Mouse (Mus musculus) NIH3T3 (cell line): ENCODE data around the gene Elmo3.

Source experiments
- DNase-seq: peaks from one replicate; pipeline ENCODE4 v3.0.0-alpha.2; 2012; ENCODE audit warnings: low read depth

The Elmo3 gene

DNA sequence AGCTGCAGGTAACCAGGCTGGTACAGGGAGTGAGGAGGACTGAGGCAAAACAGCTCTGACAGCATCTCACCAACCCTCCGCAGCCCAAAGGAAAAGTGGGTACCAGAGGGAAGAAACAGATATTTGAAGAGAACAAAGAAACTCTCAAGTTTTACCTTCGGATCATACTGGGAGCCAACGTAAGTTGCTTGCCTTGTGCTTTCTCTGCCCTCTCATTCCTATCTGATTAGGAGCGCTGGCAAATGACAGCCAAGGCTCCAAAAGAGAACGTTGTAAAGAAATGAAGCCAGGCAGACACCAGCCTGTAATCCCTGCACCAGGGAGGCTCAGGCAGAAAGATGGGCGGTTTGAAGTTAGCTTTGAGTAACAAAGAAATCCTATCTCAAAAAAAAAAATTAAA, 21.6 kb downstream of the Elmo3 start:
- DNase-seq = no peak

DNA sequence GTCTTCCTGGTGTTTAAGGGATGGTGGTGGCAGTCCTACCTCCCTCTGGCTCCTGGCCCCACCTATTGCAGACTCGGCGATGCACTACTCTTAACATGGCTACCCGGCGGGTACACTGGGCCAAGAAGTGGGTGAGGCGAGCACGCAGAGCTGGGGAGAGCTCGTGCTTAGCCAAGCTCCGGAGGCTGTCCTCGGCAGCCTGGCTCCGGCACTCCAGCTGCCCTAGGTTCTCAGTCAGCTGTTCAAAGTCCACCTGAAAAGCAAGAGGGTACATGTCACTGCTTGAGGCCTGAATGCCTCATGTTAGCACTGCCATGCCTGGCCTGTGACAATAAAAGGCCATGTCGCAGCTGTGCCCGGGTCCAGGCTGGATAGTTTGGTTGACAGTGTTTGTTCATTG, 24.9 kb downstream of the Elmo3 start:
- DNase-seq = no peak

- no peak for DNase-seq
Measured at GRCm38 (mm10) chr8:105331469-105331868, 26.1 kb downstream of the Elmo3 start.

- no peak for DNase-seq
Measured at GRCm38 (mm10) chr8:105331931-105332330, 26.5 kb downstream of the Elmo3 start.

- DNase-seq = no peak
Measured at GRCm38 (mm10) chr8:105332523-105332922, 27.1 kb downstream of the Elmo3 start.

DNA sequence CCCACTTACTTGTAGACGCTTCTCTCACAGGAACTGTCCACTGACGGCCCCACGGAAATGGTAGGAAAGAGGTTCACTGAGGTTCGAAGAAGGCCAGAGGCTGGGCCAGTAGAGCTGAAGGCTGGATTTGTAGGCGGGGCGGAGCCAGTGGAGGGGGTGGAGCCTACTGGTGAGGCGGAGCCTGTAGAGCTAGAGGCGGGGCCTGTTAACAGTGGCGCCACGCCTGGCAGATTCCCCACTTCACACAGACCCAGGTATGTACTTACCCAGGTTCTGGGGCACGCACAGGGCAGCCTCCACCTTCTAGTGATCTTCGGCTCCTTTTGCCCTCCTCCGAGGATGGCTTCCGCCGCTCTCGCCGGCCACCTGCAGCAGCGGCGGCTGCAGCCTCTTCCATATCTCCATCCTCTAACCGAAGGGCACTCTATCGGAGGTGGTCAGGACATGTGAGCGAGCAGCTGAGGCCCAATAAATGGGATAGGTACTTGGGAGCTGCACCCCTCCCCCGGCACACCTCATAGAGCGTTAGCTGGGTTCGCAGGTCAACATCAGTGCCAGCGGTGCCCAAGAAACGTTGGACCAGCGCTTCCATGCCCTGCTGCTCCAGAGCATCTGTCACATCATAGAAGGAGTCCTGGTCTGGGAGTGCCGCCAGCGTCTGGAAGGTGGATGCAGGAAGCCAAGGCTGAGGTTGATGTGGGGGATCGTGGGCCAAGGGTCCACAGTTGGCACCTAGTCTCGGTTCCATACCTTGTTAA, 31.2 kb downstream of the Elmo3 start:
- DNase-seq = no peak

GRCm38 (mm10) chr8:105338992-105339391, 33.6 kb downstream of the Elmo3 start:
- no peak for DNase-seq

DNA sequence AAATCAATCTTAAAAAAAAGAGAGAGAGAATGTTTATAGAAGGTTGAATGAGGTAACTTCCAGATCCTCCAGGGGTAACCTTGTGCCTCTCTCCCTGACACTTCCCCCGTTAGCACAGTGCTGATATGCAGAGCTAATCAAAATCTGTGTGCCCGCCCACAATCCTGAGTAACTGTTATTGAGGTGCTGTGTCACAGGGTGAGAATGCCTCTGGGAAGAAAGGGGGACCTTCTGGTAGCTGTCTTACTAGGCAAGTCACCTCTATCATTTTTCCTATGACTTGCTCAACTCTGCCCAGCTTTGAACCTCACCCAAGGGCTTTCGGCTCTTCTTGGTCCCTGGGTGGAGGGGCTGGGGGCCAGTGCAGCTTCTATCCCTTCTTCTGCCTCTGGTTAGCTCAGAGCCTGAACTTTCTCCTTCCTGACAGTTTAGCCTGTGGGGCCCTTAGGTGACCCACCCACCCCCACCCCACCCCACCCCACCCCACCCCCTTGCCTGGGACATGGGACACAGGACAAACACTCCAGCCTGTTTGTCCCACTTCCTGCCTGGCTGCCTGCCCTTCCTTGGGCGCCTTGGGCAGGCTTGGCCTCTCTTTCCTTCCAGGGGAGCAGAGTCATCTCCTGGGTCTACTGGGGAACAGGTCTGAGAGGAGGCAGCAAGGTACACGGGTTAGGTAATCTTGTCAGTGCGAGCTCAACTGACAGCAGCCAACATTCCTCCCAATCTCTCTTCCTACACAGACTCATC, 34.7 kb downstream of the Elmo3 start:
- no peak for DNase-seq

GRCm38 (mm10) chr8:105341399-105341798, 36.0 kb downstream of the Elmo3 start:
- DNase-seq = no peak

DNA sequence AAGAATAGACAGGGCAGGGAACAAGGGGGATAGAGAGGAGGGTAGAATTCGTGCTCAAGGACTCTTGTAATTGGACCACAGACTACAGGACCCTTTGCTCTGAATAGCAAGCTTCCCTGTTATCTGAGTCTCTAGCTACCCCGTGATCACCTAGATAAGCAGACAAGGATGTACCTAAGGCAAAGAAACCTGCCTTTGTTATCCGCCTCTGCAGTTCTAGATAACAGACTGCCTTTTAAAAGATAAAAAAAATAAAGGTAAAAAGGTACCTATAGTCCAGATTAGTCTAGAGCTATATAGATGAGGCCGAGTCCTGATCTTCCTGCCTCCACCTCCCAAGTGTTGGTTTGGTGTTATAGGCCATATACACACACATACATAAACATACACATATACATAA, 37.4 kb downstream of the Elmo3 start:
- DNase-seq = no peak

GRCm38 (mm10) chr8:105343791-105344574, 38.6 kb downstream of the Elmo3 start:
- DNase-seq = no peak

DNA sequence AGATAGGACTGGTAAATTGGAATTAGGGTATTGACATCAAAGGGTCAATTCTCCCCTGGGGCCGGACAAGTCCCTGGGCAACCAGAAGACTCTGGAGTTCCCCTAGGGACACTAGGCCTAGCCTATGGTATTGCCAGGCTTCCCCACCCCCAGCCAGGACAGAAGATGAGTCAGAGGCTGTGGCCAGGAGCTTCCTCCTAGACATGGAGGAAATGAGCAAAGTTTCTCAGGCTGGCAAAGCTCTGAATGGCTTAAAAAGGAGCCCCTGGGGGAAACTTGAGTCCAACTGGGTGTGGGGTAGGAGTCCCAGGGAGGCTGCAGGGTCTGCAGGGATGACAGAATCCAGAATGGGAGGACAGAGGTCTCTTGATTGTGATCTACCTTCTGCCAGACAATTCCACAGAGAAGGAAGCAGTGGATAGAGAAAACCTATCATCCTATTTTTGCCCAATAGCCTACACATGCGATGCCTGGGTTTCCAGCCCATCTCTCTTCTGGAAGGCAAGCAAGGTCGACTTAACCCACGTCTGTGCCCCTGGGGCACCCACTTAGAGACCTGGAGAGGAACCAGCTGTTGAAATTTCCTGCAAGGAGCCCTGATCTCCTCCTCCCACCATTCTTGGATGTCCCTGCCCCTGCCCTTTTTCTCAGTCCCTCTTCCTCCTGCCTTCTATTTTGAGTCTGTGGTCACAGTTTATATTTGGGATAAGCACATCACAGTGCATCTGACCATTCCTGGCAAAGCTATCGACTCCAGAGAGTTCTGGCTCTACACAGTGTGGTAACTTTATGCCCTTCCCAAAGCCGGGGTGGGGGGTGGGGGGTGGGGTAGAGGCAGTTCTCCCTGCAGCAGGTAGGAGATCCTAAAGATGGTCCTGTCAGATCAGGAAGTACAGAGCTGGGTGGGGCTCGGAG, 39.9 kb downstream of the Elmo3 start:
- peak; percentile 76 for DNase-seq

DNA sequence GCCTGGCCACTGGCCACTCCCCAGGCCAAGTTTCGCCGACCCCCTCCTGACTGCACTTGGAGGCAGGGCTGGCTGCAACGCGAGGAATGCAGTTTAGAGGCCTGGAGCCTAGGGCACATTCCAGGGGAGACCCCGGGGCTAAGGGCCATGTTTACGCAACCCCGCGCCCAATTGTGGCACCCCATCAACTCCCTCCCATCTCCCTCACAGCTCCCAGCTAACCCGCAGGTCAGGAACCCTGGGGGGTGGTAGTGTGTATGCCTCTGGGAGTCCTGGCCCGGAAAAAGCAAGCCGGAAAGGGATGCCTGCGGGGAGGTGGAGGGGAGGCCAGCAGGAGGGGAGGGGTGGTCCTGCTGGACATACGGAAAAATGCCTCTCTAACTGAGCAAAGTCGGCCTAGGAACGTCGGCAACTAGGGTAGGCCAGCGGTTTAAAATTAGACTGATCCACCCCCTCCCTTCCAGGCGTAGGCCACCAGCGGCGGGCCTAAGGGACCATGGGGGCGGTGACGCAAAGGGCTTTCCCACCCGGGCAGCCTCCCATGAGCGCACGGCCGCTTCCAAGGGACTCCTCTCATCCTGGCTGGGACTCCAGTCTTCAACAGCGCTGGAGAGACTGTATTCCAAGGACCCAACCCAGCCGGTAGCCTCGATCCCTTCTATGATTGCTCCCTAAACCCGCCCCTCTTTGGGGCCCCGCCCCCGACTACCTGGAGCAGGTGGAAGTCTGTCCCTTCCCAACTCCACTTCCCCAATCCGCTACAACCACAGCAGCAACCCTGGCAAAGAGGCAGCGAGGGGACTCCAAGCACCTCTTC, 41.4 kb downstream of the Elmo3 start:
- peak; percentile 75 for DNase-seq

DNA sequence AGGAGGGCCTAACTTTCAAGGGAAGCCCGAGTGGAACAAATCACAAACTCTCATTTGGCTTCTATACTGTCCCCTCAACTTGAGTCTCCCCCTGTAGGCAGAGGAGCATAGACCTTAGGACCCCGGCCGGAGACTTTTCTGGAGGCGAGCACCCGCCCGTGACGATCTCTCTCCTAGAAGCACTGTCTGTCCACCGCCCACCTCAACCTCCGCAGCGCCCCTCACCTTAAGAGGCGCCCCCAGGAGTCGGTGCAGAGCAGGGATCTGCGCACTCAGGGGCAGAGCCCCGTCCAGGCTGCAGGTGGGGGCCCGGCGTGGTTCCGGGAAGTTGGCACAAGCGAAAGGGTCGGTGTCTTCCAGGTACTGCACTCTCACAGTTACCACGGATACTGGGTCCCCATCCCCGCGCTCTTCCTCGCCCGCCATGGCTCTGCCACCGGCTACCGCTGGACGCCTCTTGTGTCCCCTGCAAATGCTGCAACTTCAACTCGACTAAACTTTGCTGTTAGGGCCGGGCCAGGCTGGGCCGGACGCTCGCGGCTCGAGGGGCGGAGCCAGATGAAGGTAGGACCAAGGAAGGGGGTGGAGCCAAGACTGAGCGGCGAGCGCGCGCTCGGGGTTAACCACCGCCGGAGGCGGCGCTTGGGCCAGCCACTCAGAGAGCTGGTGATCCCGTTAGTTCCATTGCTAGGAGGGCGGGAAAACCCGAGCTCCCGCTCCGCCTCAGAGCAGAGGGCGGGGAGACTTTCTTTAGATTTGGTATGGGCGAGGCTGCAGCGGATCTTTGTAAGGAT, 42.2 kb downstream of the Elmo3 start, which contains the start of gene Fhod1:
Fhod1 (minus strand) TSS at position 526 of the 794 bp plus-strand sequence.
- DNase-seq = peak; percentile 99

GRCm38 (mm10) chr8:105348450-105349095, 43.2 kb downstream of the Elmo3 start, which contains the start of gene Slc9a5:
Slc9a5 (plus strand) TSS chr8:105348843.
- DNase-seq = peak; percentile 82

DNA sequence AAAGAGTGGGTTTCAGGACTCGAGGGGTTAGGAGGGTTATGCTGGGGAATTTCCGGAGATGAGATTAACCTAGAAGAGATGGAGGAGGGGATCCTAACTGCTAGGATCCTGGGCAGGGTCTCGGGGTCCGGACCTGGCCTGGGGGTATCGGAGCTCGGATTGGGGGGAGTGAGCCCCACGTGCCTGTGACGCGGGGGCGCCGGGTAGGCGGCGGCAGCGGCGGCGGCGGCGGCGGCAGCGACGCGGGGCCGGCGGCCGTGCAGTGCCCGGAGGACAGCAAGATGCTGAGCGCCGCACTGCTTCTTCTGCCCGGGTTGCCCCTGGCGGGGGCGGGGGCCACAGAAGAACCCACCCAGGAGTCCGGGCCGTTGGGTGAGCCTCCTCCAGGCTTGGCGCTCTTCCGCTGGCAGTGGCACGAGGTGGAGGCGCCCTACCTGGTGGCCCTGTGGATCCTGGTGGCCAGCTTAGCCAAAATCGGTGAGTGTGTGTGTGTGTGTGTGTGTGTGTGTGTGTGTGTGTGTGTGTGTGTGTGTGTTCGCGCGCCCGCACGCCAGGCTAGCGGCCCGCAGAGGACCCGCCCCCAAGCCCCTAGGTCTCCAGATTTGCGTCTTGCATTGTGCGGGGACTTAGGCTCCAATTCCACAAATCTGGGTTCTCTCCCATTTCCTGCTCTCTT, 43.8 kb downstream of the Elmo3 start:
- DNase-seq = peak; percentile 55

DNA sequence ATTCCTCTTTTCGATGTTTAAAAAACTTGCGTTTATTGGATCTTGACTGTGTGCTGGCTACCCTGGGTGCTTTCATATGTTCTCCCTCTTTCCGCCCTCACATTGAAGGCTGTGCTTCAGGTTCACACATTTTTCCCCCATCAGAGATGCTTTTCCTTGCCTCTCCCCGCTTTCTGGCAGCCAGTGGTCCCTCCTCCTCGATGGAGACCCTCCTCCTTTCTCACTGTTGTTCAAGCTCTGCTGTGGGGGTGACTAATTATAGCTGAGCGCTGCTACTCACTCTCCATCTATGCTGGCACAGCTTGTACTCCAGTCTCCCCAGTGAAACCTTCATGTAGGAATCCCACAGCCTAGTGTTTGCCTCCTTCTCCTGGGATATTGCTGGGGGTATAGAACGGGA, 44.8 kb downstream of the Elmo3 start:
- DNase-seq = peak; percentile 39

GRCm38 (mm10) chr8:105353583-105354135, 48.3 kb downstream of the Elmo3 start:
- no peak for DNase-seq
